Mouse (Mus musculus) cerebellum, postnatal 10 days (tissue): Measurements from ENCODE around the gene Mmgt2.
A peak's percentile ranks its signal among the peaks of the same experiment; 100 is the strongest.
"Not testable (repeated sequence)": the region's sequence is repeated elsewhere in the genome, so short reads cannot be mapped to it uniquely, and the experiment has no call there.

Experiments
- DNase-seq, 2 experiments: peaks; one replicate each; pipeline ENCODE4 v3.0.0; 2021; ENCODE audit warnings: mixed read lengths in 2 of 2

Gene Mmgt2

DNA sequence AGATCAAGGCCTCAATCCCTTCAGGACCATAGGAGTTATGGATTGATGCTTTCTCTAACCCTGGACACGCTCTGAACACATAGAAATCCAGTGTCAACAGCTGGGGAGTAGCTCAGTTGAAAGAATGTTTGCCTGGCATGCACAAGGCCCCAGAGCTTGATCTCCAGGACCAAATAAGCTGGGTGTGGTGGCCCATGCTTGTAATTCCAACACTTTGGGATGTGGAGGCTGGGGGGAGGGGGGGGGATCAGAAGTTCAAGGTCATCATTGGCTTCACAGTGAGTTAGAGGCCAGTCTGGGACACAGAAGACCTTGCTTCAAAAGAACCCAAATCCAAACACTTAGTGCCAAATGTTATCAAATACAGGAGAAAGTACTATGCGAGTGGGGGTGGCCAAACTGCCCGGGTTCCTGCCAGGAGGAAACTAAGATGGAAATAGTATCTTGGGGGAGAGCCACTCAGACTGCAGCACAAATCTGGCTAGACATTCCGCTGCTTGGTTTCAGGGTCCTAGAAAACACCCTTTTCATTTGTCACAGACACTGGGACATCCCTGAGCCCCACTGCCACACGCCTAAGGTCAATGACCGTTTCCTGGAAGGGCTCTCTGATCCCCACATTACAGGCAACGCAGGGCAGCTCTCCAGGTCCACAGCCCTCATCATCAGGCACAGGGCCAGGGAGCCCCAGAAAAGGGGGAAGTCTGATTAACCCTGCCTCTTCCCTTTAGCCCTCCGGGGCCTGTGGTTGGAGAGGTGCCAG, 2.6 kb upstream of the Mmgt2 start:
- peak; percentile 66 to 75 for DNase-seq

DNA sequence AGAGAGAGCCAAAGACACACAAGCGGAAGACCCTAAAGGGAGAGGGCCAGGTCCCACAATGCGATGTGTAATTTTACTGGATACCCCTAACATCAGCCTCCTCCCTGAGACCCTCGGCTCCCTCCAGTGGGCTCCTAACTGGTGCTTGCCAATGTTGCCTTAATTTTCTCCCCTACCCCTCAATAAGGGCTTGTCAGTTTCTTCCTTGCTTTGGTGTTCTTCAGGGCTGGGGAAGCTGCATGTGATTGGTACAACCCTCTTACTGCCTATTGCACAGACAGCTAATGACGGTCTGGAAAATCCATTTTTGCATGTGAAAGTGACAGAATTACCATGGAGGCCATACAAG, 2.0 kb upstream of the Mmgt2 start:
- no peak for DNase-seq

DNA sequence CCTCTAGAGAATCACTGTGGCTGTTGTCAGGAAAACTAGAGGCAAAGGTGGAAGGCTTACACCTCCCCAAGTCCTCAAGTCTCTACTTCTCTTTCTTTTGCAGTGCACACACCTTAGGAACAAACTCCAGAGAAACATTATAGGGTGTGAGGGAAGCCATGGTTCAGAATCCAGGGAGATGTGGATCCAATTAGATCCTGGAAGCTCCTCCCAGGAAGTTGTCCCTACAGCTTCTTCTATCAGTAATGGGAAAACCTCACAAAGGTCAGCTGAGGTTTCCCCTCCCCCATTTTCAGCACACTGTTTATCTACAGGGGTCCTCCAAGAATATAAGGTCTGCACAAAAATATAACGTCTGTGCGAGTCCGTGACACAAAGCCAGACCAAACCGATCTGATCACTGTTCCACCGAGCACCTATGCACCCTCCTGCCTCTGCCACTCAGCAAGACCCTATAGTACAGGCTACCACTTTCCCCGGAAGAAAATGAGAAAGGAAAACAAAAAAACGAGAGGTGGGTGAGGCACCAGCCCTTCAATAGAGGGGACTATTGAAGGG, 1.4 kb upstream of the Mmgt2 start:
- peak in 1 of 2 experiments; percentile 12 for DNase-seq

DNA sequence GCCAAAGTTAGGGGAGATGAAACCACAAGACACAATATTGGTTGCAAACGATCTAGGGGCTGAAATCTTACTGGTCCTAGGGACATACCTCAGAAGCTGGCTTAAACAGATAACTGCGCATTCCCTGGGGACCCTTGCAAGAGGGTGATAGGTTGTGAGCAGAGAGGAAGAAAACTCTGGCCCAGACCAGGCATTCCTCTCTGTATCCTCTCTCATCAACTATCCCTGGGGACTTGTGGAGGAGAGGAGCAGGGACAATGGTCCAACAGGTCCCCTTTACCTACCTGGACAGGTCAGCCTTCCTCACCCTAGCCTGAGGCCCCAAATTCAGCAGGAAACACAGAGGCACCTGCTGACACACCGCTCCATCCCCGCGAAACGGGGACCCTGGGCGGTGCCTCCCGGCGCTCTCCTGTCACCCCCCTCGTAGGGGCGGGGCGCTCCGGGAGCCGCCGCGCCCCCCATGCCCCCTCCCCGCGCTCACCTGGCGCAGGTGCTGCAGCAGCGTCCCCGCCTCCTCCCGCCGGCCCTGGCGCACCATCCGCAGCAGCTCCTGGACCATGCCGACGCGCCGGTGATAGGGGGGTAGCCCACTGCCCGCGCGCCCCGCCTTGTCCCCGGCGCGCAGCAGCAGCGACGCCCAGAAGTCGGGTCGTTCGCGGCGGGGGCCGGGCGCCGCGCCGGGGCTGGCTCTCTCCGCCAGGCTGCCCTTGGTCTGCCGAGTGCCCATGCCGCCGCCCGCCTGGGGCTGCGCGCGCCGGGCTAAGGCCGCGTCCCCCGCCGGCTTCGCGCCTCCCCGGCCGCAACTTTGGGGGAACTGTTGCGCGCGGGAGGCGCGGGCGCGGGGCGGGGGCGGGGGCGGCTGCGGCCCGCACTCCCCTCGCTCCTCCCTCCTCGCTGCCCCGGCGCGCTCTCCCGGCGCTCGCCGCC, 538 bp upstream of the Mmgt2 start, which contains the start of gene Lrrc75a:
TSS of gene Lrrc75a (minus strand) at position 863 of the 930 bp plus-strand sequence.
- DNase-seq, result peak; percentile 69 to 74

DNA sequence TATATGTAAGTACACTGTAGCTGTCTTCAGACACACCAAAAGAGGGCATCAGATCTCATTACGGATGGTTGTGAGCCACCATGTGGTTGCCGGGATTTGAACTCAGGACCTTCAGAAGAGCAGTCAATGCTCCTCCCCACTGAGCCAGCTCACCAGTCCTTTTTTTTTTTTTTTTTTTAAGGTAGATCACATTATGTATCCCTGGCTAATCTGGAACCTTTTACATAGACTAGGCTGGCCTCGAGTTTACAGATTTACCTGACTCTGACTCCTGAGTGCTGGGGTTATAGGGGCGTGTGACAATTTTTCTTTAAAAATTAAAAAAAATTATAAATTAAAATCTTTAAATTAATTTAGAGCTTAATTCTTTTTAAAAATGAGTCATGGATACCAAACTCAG, 1.3 kb downstream of the Mmgt2 start:
- not testable (repeated sequence) for DNase-seq

DNA sequence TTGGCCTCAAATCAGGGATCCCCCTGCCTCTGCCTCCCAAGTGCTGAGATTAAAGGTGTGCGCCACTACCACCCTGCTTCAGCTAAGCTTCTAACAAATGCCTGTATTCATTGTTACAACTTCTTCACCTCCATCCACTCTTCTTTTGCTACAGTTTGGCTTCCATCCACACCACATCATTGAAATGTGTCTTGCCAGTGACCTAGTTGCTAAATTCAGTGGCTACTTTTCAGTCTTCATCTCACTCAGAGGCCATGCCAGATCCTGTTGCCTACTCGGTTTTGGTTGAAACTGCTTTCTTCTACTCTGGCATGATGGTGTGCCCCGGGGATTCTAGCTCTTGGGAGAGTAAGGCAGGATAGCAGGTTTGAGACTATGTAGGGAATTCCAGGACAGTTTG, 3.1 kb downstream of the Mmgt2 start:
- DNase-seq, result no peak

DNA sequence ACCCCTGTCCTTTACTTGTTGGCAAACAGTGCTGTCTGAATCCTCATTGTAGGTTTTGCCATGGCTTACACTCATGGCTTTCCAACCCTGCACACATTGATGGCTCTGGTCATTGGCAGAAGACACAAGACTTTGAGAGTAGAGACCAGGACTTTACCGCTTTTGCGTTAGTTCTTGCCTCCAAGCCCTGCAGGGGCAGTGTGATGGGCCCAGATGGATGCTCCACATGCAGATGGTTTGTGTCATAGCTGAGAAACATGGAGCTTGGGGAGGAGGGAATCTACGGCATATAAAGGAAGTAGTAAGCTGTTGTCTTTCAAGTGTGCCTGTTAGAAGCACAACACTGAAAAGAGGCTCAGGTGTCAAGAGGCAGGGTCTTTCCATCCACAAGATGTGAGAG, 3.6 kb downstream of the Mmgt2 start:
- DNase-seq, result peak; percentile 50 to 58

DNA sequence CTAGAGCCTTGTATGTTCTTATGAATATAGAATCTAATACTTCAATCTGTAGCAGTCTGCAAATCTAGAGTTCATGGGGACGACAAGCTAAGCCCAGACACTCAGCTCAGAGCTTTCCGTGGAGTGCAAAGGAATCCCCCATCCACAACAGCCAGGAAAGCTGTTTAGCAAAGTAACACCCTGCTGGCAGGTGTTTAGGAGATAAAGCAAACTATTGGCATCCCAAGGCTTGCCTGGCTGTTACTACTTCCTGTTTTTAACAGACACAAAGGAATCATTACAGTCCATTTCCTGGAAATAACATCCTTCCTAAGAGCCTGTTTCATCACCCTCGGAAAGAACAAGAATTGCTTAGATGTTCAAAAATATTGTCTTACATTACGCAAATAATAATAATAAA, 12.4 kb downstream of the Mmgt2 start:
- no peak for DNase-seq

DNA sequence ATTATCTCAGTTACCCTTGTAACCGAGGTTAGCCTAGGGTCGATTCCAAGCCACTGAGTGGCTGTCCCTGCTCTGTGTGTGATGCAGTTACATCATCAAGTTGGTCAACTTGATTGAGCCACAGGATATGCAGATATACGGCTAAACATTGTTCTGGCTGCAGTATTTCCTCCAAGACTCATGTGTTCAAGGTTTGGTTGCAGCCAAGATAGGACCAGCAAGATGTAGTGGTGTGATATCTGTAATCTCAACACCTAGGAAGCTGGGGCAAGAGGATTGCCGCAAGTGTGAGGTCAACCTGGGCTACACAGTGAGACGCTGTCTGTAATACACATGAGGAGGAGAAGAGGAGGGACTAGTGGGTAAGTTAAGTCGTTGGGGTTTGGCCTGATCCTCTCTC, 15.8 kb downstream of the Mmgt2 start:
- DNase-seq, result no peak

DNA sequence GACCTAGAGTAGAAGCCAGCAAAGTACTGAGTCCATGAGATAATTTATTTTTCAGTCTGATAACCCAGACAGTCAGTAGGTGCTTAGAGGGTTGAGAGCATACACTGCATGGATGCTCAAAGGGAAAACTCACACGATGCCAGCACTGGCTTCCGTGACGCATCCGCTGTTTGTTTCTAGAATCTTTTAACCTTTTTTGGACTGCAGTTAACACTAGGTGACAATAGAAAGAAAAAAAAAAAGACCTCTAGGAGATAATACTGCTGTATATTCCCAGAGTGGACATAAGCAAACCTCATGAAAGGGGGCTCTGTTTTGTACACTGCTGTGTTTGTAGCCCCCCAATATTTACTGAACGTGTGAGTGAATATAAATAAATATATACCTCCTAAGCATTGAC, 20.5 kb downstream of the Mmgt2 start:
- DNase-seq, result no peak

DNA sequence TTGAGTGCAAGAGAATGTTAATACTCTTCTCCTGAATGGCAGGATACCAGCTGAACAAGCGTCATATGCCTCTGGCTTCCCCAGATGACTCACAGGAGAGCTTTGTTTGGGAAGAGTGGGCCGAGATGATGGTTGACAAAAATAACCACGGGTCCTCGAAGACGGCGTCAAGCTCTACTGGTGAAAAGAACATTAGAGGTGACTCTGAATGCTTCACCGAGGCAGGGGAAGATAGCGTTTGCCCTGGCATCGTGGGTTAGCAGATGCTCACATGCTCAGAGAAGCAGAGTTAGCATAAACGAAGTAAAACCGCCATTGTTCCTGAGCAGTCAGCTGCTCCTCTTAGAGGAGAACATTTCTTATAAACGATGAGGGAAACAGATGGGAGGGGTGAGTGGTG, 21.0 kb downstream of the Mmgt2 start:
- no peak for DNase-seq

DNA sequence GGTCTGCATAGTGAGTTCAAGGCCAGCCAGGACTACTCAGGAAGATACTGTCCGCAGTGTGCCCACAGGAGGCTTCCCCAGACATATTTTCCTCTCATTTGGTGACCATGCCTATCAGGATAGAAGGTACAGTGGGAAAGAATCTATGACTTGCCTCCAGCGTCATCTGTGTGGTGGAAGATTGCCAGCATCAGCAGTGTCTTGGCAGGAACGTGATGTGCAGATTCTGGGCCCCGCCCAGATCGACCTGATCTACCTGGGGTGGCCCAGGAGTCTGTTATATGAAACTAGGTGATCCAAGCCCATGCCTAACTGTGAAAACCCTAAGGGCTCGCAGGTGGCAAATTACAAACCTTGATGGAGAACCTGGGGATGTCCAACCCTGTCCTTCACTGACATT, 21.5 kb downstream of the Mmgt2 start:
- DNase-seq, result peak; percentile 60 to 70

DNA sequence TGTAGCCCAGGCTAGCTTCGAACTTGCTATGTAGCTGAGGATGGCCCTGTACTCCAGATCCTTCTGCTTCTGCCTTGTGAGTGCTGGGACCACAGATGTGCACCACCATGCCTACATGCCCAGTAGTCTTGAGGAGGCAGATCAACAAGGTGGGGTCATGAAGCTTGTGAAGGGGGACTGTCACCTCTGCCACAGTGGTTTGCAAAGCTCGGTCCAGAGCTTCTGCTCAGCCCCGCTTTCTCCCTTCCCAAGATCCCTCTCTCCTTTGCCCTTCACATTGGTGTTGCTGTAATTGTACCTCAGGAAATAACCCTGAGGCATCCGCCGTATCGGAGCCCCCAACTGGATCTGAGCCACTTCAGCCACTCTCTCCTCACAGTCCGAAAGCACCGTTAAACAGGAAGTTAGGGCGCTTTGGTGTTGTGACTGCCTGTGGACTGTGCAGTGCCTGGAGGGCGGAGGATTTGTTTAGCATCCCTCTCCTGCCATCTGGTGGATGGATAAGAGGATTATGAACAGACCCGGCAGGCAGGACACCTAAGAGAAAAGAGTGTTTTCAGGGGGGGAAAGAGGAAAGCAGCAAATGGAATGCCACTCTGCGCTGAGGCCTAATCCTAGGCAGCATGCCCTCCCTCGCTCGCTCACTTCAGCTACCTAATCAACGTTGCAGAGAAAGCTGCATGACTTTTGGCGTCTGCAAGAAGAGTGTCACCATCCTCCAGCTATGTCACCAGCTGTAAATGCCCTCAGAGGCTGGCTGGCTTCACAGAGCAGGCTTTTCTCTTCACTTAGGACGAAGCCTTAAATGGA, 27.2 kb downstream of the Mmgt2 start:
- peak; percentile 83 to 89 for DNase-seq

DNA sequence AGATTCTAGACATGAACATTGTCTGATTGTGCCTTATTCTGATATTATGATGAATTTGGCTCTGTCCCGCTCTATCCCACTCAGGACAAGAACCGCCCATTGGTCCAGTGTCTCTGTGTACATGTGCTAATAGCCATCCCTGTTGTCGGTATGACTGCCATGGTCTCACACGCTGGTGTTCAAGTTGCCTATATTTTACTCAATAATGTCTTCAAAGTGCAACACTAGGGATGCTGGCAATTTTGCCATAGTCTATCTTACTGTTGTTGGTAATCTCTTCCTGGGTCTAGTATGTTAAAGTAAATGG, 27.8 kb downstream of the Mmgt2 start:
- DNase-seq, result no peak

DNA sequence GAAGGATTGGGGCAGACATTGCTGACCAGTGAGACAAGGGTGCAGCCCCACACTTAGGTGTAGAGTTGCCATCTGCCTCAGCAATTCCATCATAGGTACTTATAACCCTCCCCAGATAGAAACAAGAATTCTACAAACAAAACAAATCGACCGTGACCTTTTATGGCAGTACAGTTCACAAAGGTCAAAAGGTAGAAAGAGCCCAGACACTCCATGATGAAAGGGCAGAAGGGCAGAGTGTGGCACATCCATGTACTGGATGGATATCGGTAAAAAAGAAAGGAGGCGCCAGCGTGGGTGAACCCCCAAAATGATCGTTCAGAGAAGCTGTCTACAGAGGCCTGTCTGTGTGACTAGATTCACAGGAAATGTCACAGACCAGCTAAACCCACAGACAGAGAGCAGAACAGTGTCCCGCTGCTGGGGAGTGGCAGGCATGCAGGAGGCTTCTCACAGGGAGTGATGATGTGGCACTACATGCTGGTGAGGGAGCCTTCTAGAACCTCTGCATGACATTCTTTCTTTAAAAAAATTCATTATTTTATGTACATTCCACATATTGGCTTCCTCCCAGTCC, 30.4 kb downstream of the Mmgt2 start:
- no peak for DNase-seq

DNA sequence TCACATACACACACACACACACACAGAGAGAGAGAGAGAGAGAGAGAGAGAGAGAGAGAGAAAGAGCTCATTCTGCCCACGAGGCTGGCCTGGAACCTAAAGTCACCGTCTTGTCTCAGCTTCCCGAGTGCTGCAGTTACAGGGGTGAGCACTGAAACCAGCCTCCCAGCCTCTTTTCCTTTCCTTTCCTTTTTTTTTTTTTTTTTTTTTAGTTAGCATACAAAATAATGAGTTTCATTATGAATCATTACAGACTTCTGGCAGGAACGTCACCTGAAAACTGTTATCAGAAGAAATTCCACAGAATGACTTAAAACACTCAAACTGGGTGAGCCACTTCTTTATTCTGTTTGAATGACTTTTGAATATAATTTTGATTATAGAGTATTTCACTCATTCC, 31.5 kb downstream of the Mmgt2 start:
- no peak for DNase-seq

DNA sequence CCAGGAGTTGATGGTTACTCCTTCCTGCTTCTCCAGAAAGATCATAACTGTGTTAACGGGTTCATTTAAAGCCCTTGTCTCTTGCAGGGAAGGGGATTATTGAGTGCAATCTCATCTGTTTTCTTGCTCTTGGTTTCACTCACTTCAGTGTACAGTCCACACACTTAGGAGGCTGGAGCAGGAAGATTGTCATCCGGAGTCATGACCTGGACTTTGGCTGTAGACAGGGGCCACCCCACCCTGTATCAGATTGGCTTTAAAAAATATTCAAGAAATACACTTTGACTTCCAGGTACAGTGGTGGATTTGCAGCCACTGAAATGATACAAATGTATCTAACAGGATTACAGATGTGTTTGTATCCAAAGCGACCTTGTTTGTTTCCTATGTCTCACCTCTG, 43.1 kb downstream of the Mmgt2 start:
- DNase-seq, result no peak

DNA sequence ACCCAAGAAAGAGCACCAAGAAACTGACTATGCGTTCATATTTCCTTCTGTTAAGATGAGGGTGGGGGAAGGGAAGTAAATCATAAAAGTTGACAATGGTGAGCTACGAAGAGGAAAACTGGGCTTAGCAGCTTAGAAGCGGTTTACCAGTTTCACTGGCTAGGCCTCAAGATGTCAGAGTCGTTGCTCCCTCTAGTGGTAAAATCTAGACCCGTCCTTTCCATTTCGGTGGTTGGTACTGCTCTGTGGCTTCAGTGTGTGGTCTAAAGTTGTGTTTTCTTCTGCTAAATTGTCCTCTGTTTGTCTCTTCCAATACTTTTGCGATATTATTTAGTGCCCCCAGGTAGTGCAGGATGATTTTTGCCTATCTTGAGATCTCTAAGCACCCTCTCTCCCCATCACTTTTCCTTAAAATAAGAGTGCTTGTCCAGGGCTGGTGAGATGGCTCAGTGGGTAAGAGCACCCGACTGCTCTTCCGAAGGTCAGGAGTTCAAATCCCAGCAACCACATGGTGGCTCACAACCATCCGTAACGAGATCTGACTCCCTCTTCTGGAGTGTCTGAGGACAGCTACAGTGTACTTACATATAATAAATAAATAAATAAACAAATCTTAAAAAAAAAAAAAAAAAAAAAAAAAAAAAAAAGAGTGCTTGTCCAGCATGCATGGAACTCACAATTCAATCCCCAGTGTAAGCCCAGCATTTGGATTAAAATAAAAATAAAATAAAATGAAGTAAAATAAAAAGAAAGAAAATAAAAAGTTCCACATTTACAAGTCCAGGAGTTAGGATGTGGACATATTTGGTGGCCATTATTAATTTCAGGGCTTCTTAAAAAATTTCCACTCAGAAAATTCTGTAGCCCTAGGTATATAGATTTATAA, 45.1 kb downstream of the Mmgt2 start:
- DNase-seq, result peak; percentile 74 to 85

DNA sequence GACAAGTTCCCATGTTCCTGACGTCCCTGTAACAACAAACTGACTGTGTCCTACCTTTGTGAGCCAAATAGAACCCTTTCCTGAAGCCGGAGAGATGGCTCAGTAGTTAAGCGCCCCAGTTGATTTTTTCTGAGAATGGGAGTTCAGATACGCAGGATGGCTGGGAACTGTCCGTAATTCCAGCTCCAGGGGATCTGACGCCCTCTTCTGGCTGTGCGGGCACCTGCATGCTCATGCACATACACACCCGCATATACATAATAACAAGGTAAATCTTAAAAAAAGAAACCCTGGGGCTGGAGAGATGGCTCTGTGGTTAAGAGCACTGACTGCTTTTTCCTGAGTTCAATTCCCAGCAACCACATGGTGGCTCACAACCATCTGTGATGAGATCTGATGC, 46.7 kb downstream of the Mmgt2 start:
- no peak for DNase-seq

DNA sequence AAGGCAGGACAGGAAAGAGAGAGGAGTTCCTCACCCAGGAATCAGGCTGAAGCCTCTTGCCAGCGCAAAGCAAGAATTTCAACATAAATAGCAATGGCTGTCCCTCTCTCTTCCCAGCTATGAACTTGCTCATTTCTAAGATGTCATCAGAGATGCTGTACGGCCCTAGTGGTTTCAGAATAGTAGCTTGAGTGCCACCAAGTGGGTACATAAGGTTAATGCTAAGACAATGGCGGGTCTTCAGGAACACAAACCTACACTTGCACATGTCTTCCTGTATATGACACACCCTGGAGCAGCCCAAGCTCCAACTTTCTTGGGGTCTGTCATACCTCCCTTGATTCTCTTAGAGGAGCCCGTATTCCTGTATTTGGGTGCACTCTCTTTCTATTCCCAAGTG, 51.3 kb downstream of the Mmgt2 start:
- DNase-seq, result no peak

DNA sequence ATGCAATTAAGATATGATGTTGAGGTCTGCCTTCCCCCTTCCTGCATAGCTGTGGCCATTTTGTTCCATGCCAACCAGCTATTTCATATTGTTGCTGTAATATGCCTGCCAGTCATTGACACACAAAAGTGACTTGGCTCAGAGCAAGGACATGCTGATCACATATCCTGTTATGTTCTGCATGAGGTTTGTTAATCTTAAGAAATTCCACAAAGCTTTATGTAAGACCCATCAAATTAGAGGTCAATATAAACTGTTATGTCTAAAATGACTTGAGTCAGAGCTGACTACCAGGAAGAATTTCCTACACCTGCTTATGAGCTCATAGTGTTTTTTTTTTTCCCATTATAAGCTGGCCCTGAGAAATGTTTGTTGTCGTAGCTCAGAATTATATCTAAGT, 52.8 kb downstream of the Mmgt2 start:
- DNase-seq, result no peak

DNA sequence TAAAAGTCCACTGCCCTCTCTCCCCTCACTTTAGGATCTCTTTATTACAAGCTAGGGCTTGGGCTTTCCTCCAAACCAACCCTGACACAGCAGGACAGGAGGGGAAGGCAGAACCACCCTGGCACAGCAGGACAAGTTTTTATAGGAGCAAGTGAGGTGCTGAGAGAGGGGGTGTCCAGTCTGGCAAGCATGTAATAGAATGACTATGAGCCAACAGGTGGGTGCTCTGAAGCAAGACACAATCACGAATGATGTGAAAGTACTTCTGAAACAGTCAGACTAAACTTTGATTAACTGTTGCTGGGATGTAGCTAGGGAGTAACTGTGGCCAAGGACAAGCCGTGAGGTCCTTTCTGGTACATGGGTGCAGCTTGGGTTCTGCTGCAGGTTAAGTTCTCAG, 57.7 kb downstream of the Mmgt2 start:
- DNase-seq, result no peak
